Mouse (Mus musculus) central nervous system, embryonic 11.5 days (tissue): ENCODE results near the gene Asgr1. TPM values are rescaled to one million over a fixed set of nuclear protein-coding genes. Genes with fewer than 3 reads are reported as not detected.

ENCODE experiments used
- polyA plus RNA-seq: library from polyadenylated mRNA; depleted of rRNA; stranded (reverse); fragments of >200 nt; gene quantifications from 2 replicates; pipeline ENCODE4 v1.2.3, GENCODE M21; 2012; rRNA removed

Asgr1 gene
- polyA plus RNA-seq: 1.4 TPM in 2 replicates

GRCm38 (mm10) chr11:70053898-70054570 lies at the start of gene Asgr1:
Asgr1 (plus strand) TSS chr11:70054085.

GRCm38 (mm10) chr11:70014880-70015558 lies 38.9 kb upstream of the Asgr1 start, which contains the start of gene Acadvl:
Acadvl (minus strand) TSS chr11:70015411.

GRCm38 (mm10) chr11:70016669-70017068 lies 37.2 kb upstream of the Asgr1 start, which contains the start of gene Dlg4:
Dlg4 (plus strand) TSS chr11:70016942.

GRCm38 (mm10) chr11:70091986-70092783 lies 38.3 kb downstream of the Asgr1 start, which contains the start of gene Asgr2:
Asgr2 (plus strand) TSS chr11:70092644.

Other genes starting within 250 kb of the Asgr1 start
- gene Tmem102, start 248.5 kb upstream of the Asgr1 start, polyA plus RNA-seq: 0.19 and 0.27 TPM in 2 replicates
- not detected in 2 replicates for gene Gm39566, start 238.8 kb upstream of the Asgr1 start, polyA plus RNA-seq
- gene Spem2, start 235.6 kb upstream of the Asgr1 start, polyA plus RNA-seq: not detected in 2 replicates
- 0.80 and 0.86 TPM in 2 replicates for gene Spem1, start 231.9 kb upstream of the Asgr1 start, polyA plus RNA-seq
- 70.3 and 84.9 TPM in 2 replicates for gene Nlgn2, start 216.3 kb upstream of the Asgr1 start, polyA plus RNA-seq
- gene Tmem256, start 215.6 kb upstream of the Asgr1 start, polyA plus RNA-seq: 137 and 187 TPM in 2 replicates
- gene Plscr3, start 207.7 kb upstream of the Asgr1 start, polyA plus RNA-seq: 60.2 and 99.9 TPM in 2 replicates
- gene Tnk1, start 195.4 kb upstream of the Asgr1 start, polyA plus RNA-seq: 0.25 and 0.65 TPM in 2 replicates
- gene Tmem95, start 176.1 kb upstream of the Asgr1 start, polyA plus RNA-seq: not detected in 2 replicates
- gene Kctd11, start 172.7 kb upstream of the Asgr1 start, polyA plus RNA-seq: 2.3 and 2.9 TPM in 2 replicates
- 2.0 and 2.4 TPM in 2 replicates for gene Acap1, start 158.5 kb upstream of the Asgr1 start, polyA plus RNA-seq
- 10.4 and 14.1 TPM in 2 replicates for gene 2810408A11Rik, start 153.1 kb upstream of the Asgr1 start, polyA plus RNA-seq
- gene Neurl4, start 153.0 kb upstream of the Asgr1 start, polyA plus RNA-seq: 86.7 and 121 TPM in 2 replicates
- gene Gps2, start 140.2 kb upstream of the Asgr1 start, polyA plus RNA-seq: 71.0 and 88.1 TPM in 2 replicates
- gene Eif5a, start 132.1 kb upstream of the Asgr1 start, polyA plus RNA-seq: 1,164 and 1,181 TPM in 2 replicates
- gene Ybx2, start 118.3 kb upstream of the Asgr1 start, polyA plus RNA-seq: 23.1 and 36.5 TPM in 2 replicates
- 10.3 and 24.4 TPM in 2 replicates for gene Slc2a4, start 105.9 kb upstream of the Asgr1 start, polyA plus RNA-seq
- gene Cldn7, start 89.3 kb upstream of the Asgr1 start, polyA plus RNA-seq: 2.3 and 5.7 TPM in 2 replicates
- gene Ctdnep1, start 72.9 kb upstream of the Asgr1 start, polyA plus RNA-seq: 88.4 and 139 TPM in 2 replicates
- 112 and 147 TPM in 2 replicates for gene Elp5, start 71.6 kb upstream of the Asgr1 start, polyA plus RNA-seq
- gene Gabarap, start 62.9 kb upstream of the Asgr1 start, polyA plus RNA-seq: 303 and 380 TPM in 2 replicates
- 66.5 and 98.1 TPM in 2 replicates for gene Phf23, start 58.3 kb upstream of the Asgr1 start, polyA plus RNA-seq
- gene Dvl2, start 53.5 kb upstream of the Asgr1 start, polyA plus RNA-seq: 32.7 and 40.0 TPM in 2 replicates
- gene Acadvl, start 38.7 kb upstream of the Asgr1 start, polyA plus RNA-seq: 32.6 and 38.6 TPM in 2 replicates
- 71.2 and 101 TPM in 2 replicates for gene Dlg4, start 37.1 kb upstream of the Asgr1 start, polyA plus RNA-seq
- 0.49 and 0.56 TPM in 2 replicates for gene Asgr2, start 38.6 kb downstream of the Asgr1 start, polyA plus RNA-seq
- 0.19 and 0.31 TPM in 2 replicates for gene Mgl2, start 76.2 kb downstream of the Asgr1 start, polyA plus RNA-seq
- 0.40 and 2.1 TPM in 2 replicates for gene Clec10a, start 102.1 kb downstream of the Asgr1 start, polyA plus RNA-seq
- gene Slc16a11, start 158.7 kb downstream of the Asgr1 start, polyA plus RNA-seq: 0.35 and 0.47 TPM in 2 replicates
- 11.0 and 43.0 TPM in 2 replicates for gene Slc16a13, start 167.0 kb downstream of the Asgr1 start, polyA plus RNA-seq
- 5.3 and 7.2 TPM in 2 replicates for gene Bcl6b, start 175.7 kb downstream of the Asgr1 start, polyA plus RNA-seq
- gene 0610010K14Rik, start 183.8 kb downstream of the Asgr1 start, polyA plus RNA-seq: 152 and 226 TPM in 2 replicates
- gene Gm21988, start 185.7 kb downstream of the Asgr1 start, polyA plus RNA-seq: 11.4 and 21.8 TPM in 2 replicates
- 3.4 and 39.5 TPM in 2 replicates for gene Rnasek, start 185.8 kb downstream of the Asgr1 start, polyA plus RNA-seq
- 2.6 and 3.1 TPM in 2 replicates for gene Alox12, start 201.3 kb downstream of the Asgr1 start, polyA plus RNA-seq